Mouse (Mus musculus) stomach, embryonic 14.5 days (tissue): Measurements from ENCODE around the gene Eif5a2. TPM values are rescaled to one million over a fixed set of nuclear protein-coding genes. Genes with fewer than 3 reads are reported as not detected.

Experiments used
- ATAC-seq: fragments of 200-750 bp; cut with Nextera tagmentation; 2 replicates; pipeline ENCODE4 v1.8.0; 2017; ENCODE audit warnings: low read depth, moderate TSS enrichment; ENCODE audit not compliant: insufficient number of reproducible peaks, insufficient read depth, low FRiP score
- H3K27ac ChIP-seq: fragments of 300-500 bp; sonication (generic); 2 replicates; pipeline ENCODE4 v1.5.1; 2014; ENCODE audit warnings: mild to moderate bottlenecking, low read length, moderate library complexity, mixed read lengths
- H3K27me3 ChIP-seq: fragments of 300-500 bp; sonication (generic); 2 replicates; pipeline ENCODE4 v1.6.1; 2014; ENCODE audit warnings: low read length, control low read depth, mixed read lengths; ENCODE audit not compliant: control insufficient read depth, insufficient read depth
- H3K36me3 ChIP-seq: fragments of 300-500 bp; sonication (generic); 2 replicates; pipeline ENCODE4 v1.6.1; 2014; ENCODE audit warnings: mild to moderate bottlenecking, control low read depth, low read length, moderate library complexity, mixed read lengths; ENCODE audit not compliant: control insufficient read depth, insufficient read depth
- H3K4me1 ChIP-seq: fragments of 300-500 bp; sonication (generic); 2 replicates; pipeline ENCODE4 v1.6.1; 2014; ENCODE audit warnings: low read length, control low read depth, mixed read lengths; ENCODE audit not compliant: control insufficient read depth, insufficient read depth
- H3K4me2 ChIP-seq: fragments of 300-500 bp; sonication (generic); replicated peaks from 2 replicates; pipeline ENCODE4 v1.6.1; 2014; ENCODE audit warnings: low read depth, low read length, control low read depth
- H3K4me3 ChIP-seq: fragments of 300-500 bp; sonication (generic); 2 replicates; pipeline ENCODE4 v1.5.1; 2014; ENCODE audit warnings: low read depth, low read length, control low read depth
- H3K9ac ChIP-seq: fragments of 300-500 bp; sonication (generic); replicated peaks from 2 replicates; pipeline ENCODE4 v1.6.1; 2014; ENCODE audit warnings: low read depth, mild to moderate bottlenecking, control low read depth, low read length, moderate library complexity, mixed read lengths
- H3K9me3 ChIP-seq: fragments of 300-500 bp; sonication (generic); 2 replicates; pipeline ENCODE4 v1.6.1; 2016; ENCODE audit warnings: low read depth, low read length, control low read depth; ENCODE audit not compliant: control insufficient read depth
- WGBS: fragments of 180-500 bp; shearing (Covaris S2); extraction: QIAGEN DNeasy Blood & Tissue Kit; methylation state at CpG from one replicate; pipeline ENCODE4 v1.1.7; 2014; 5-methylcytosine and 5-hydroxymethylcytosine counted together
- polyA plus RNA-seq: library from polyadenylated mRNA; unstranded; fragments of >200 nt; fragmentation: Nextera tagmentation; extraction: Ambion mirVana; gene quantifications from 2 replicates; pipeline ENCODE4 v1.2.1, GENCODE M21; 2014

The Eif5a2 gene
- 7.4 and 7.8 TPM in 2 replicates for polyA plus RNA-seq

DNA sequence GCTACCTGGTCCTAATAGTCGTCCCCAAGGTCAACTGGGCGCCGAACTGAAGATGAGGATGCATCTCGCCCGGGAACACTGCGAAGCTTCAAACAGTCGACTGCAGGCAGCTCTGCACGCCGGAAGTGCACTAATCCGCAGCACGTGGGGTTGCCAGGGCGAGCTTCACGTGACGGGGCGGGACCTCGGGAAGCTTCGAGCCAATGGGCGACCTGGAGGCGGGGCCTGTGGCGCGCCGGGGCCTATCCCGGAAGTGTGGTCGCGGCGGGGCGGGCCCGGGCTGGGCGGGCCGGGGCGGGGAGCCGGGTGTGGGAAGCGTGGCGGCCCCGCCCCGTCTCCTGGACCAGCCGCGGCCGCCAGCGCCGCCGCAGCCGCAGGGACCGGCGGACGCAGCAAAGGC lies at the start of gene Eif5a2:
Gene Eif5a2 (plus strand): TSS at position 283 of the 400 bp plus-strand sequence.
- 3% methylated on average over 37 of the region's 46 CpGs for WGBS
- no peaks in the 10 kb centered on the region for H3K36me3 ChIP-seq

DNA sequence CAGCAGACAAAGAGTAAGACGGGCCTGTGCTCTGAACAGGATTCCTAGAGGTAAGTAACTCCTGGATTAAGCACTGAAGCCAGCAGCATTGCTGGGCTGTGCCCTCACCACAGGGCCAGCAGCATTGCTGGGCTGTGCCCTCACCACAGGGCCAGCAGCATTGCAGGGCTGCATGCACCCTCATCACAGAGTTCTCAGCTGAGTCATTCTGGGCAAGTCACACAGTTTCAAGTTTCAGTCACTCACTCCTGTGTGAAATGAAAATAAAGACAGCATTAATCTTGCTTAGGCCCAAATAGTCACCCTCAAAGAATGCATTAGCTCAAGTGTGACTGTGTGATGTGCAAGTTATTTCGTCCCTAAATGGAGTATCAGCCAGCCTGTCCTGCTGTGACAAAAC lies 46.4 kb upstream of the Eif5a2 start:
- no peaks in the 10 kb centered on the region for H3K9me3 ChIP-seq
- H3K9ac ChIP-seq = no peak overlapping the region
- no peaks in the 10 kb centered on the region for H3K36me3 ChIP-seq
- WGBS = 63% methylated on average over 2 of the region's 2 CpGs
- no peak overlapping the region for H3K4me2 ChIP-seq
- H3K27me3 ChIP-seq = no peaks in the 10 kb centered on the region
- ATAC-seq = peak; percentile 33; the same call in 1 of the 2 replicates
- no peaks in the 10 kb centered on the region for H3K4me1 ChIP-seq
- no peak overlapping the region for H3K27ac ChIP-seq
- H3K4me3 ChIP-seq = no peak overlapping the region

More for the DNA sequence above, at the start of gene Eif5a2:
- Histone ChIP-seq H3K9ac (peak within 1 kb of the TSS; percentile 61), H3K4me3 (peak within 1 kb of the TSS; percentile 73), H3K9me3 (no peaks in the 10 kb centered on the region), H3K27ac (no peak within 1 kb of the TSS), H3K4me2 (peak within 1 kb of the TSS; percentile 98), H3K4me1 (no peaks in the 10 kb centered on the region), H3K27me3 (no peaks in the 10 kb centered on the region)
- ATAC-seq = peak; percentile 98

GRCm38 (mm10) chr3:28736981-28737380 lies 44.1 kb upstream of the Eif5a2 start:
- WGBS = 60% methylated on average over 2 of the region's 2 CpGs
- Histone ChIP-seq H3K4me2 (no peak overlapping the region), H3K9me3 (no peaks in the 10 kb centered on the region), H3K9ac (no peak overlapping the region), H3K36me3 (no peaks in the 10 kb centered on the region), H3K27ac (no peak overlapping the region), H3K4me3 (no peak overlapping the region), H3K27me3 (no peaks in the 10 kb centered on the region), H3K4me1 (no peaks in the 10 kb centered on the region)
- no peak for ATAC-seq

DNA sequence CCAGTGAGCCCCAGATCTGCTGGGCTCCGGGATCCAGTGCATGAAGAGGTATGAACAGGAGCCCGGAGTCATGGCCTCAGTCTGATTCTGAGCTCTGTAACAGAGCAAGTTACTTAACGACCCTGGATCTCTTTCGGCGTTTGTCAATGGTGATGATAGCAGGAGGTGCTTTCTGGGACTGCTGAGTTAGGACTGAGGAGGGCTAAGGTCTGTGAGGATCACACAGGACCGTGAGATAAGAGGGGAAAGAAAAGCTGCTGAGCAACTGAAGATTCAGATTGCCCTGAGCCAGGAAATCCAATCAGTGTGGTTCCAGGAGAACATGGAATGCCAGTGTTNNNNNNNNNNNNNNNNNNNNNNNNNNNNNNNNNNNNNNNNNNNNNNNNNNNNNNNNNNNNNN lies 40.7 kb upstream of the Eif5a2 start:
- 41% methylated on average over 6 of the region's 6 CpGs for WGBS
- H3K4me2 ChIP-seq = no peak overlapping the region
- no peak overlapping the region for H3K27ac ChIP-seq
- no peak for ATAC-seq
- H3K36me3 ChIP-seq = no peaks in the 10 kb centered on the region
- no peaks in the 10 kb centered on the region for H3K27me3 ChIP-seq
- no peaks in the 10 kb centered on the region for H3K9me3 ChIP-seq
- no peaks in the 10 kb centered on the region for H3K4me1 ChIP-seq
- H3K4me3 ChIP-seq = no peak overlapping the region
- H3K9ac ChIP-seq = no peak overlapping the region

- Histone ChIP-seq H3K9me3 (no peaks in the 10 kb centered on the region), H3K9ac (no peak overlapping the region), H3K27ac (no peak overlapping the region), H3K36me3 (no peaks in the 10 kb centered on the region), H3K4me1 (no peaks in the 10 kb centered on the region), H3K27me3 (no peaks in the 10 kb centered on the region), H3K4me3 (no peak overlapping the region), H3K4me2 (no peak overlapping the region)
- WGBS = 53% methylated on average over 8 of the region's 8 CpGs
- no peak for ATAC-seq
Measured at GRCm38 (mm10) chr3:28743251-28743650, 37.8 kb upstream of the Eif5a2 start.

DNA sequence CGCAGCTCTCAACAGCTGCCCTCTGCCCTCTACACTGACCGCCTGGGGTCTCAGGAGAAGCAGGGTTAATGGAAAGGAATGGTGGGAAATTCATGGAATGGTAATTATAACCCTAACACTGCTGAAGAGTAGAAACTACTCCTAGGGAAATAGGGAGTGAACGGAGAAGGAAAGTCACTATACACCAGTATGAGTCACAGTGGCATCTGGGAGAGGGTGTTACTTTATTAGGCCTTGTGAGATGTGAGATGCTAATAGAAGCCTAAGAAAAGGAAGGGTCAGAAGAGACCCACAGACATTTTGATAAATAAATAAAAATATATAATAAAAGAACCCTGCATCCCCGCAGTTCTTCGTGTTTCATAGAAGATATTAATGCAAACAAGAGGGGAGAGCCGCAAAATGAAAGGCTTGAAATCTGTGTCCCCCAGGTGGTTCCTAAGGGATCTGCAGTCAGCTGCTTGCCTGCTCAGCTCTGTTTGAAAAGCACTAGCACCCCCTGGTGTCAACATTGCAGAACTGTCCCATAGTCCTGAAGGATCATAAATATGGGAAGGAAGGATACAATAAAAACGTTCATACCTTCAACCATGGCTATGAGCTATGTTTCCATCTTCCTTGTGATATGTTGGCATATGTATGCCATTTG lies 35.1 kb upstream of the Eif5a2 start:
- no peaks in the 10 kb centered on the region for H3K27me3 ChIP-seq

DNA sequence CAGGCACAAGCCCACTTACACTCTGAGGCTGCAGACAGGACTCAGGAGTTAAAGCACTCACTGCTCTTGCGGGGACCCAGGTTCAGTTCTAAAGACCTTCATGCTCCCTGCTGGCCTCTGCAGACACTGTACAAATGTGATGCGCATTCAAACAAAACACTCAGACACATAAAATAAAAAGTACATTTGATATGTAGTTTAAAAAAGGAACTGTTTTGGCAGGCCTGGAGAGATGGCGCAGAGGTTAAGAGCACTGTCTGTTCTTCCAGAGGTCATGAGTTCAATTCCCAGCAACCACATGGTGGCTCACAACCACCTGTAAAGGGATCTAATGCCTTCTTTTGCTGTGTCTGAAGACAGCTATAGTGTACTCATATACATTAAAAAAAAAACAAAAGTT lies 32.9 kb upstream of the Eif5a2 start:
- no peaks in the 10 kb centered on the region for H3K4me1 ChIP-seq
- H3K36me3 ChIP-seq = no peaks in the 10 kb centered on the region
- WGBS = 96% methylated on average over 3 of the region's 3 CpGs
- H3K9me3 ChIP-seq = no peaks in the 10 kb centered on the region
- no peak for ATAC-seq
- H3K4me3 ChIP-seq = no peak overlapping the region
- H3K27ac ChIP-seq = no peak overlapping the region
- H3K9ac ChIP-seq = no peak overlapping the region
- no peak overlapping the region for H3K4me2 ChIP-seq
- H3K27me3 ChIP-seq = no peaks in the 10 kb centered on the region

More for the DNA sequence above, 35.1 kb upstream of the Eif5a2 start:
- peak; percentile 67 for ATAC-seq
- no peak overlapping the region for H3K4me3 ChIP-seq
- H3K27ac ChIP-seq = no peak overlapping the region
- H3K4me2 ChIP-seq = no peak overlapping the region
- H3K9me3 ChIP-seq = no peaks in the 10 kb centered on the region
- no peak overlapping the region for H3K9ac ChIP-seq
- WGBS = 34% methylated on average over 7 of the region's 7 CpGs
- no peaks in the 10 kb centered on the region for H3K36me3 ChIP-seq
- H3K4me1 ChIP-seq = no peaks in the 10 kb centered on the region

- H3K4me1 ChIP-seq = no peaks in the 10 kb centered on the region
- no peak overlapping the region for H3K4me2 ChIP-seq
- H3K9me3 ChIP-seq = no peaks in the 10 kb centered on the region
- no peak for ATAC-seq
- no peak overlapping the region for H3K9ac ChIP-seq
- no peak overlapping the region for H3K4me3 ChIP-seq
- no peaks in the 10 kb centered on the region for H3K27me3 ChIP-seq
- no peaks in the 10 kb centered on the region for H3K36me3 ChIP-seq
- no peak overlapping the region for H3K27ac ChIP-seq
Measured at GRCm38 (mm10) chr3:28748956-28749355, 32.1 kb upstream of the Eif5a2 start.

- H3K27me3 ChIP-seq = no peaks in the 10 kb centered on the region
- no peak overlapping the region for H3K9ac ChIP-seq
- H3K9me3 ChIP-seq = no peaks in the 10 kb centered on the region
- 81% methylated on average over 7 of the region's 7 CpGs for WGBS
- no peak overlapping the region for H3K4me2 ChIP-seq
- no peak for ATAC-seq
- H3K4me1 ChIP-seq = no peaks in the 10 kb centered on the region
- no peaks in the 10 kb centered on the region for H3K36me3 ChIP-seq
- H3K4me3 ChIP-seq = no peak overlapping the region
- no peak overlapping the region for H3K27ac ChIP-seq
Measured at GRCm38 (mm10) chr3:28755477-28755876, 25.6 kb upstream of the Eif5a2 start.
